Mouse (Mus musculus) forebrain, embryonic 13.5 days (tissue): ENCODE data around the gene Gm4353. TPM values are rescaled to one million over a fixed set of nuclear protein-coding genes. Genes with fewer than 3 reads are reported as not detected.

Source experiments
- ATAC-seq: fragments of 200-750 bp; cut with Nextera tagmentation; 2 replicates; pipeline ENCODE4 v1.8.0; 2017
- H3K27ac ChIP-seq: fragments of 300-500 bp; sonication (generic); 2 replicates; pipeline ENCODE4 v1.5.1; 2015; ENCODE audit warnings: inconsistent platforms, mild to moderate bottlenecking, moderate library complexity
- H3K27me3 ChIP-seq: fragments of 300-500 bp; sonication (generic); 2 replicates; pipeline ENCODE4 v1.6.1; 2015; ENCODE audit warnings: mild to moderate bottlenecking, inconsistent platforms
- H3K36me3 ChIP-seq: fragments of 300-500 bp; sonication (generic); 2 replicates; pipeline ENCODE4 v1.6.1; 2015; ENCODE audit warnings: mild to moderate bottlenecking, inconsistent platforms; ENCODE audit not compliant: poor library complexity, severe bottlenecking
- H3K4me1 ChIP-seq: fragments of 300-500 bp; sonication (generic); 2 replicates; pipeline ENCODE4 v1.6.1; 2015; ENCODE audit warnings: inconsistent platforms
- H3K4me2 ChIP-seq: fragments of 300-500 bp; sonication (generic); 2 replicates; pipeline ENCODE4 v1.6.1; 2015; ENCODE audit warnings: inconsistent platforms, mild to moderate bottlenecking, moderate library complexity
- H3K4me3 ChIP-seq: fragments of 300-500 bp; sonication (generic); 2 replicates; pipeline ENCODE4 v1.5.1; 2015; ENCODE audit warnings: mild to moderate bottlenecking, inconsistent platforms
- H3K9ac ChIP-seq: fragments of 300-500 bp; sonication (generic); 2 replicates; pipeline ENCODE4 v1.6.1; 2015; ENCODE audit warnings: mild to moderate bottlenecking, inconsistent platforms
- H3K9me3 ChIP-seq: fragments of 300-500 bp; sonication (generic); replicated peaks from 2 replicates; pipeline ENCODE4 v1.6.1; 2016; ENCODE audit warnings: inconsistent platforms
- WGBS: fragments of 180-500 bp; shearing (Covaris S2); methylation state at CpG from one replicate; pipeline ENCODE4 v1.1.7; 2015; 5-methylcytosine and 5-hydroxymethylcytosine counted together
- polyA plus RNA-seq: library from polyadenylated mRNA; unstranded; fragments of >200 nt; fragmentation: Nextera tagmentation; extraction: Ambion mirVana; gene quantifications from 2 replicates; pipeline ENCODE4 v1.2.1, GENCODE M21; 2015

The Gm4353 gene
- polyA plus RNA-seq, 1 experiment from 2014 or later, result 0.57 TPM

DNA sequence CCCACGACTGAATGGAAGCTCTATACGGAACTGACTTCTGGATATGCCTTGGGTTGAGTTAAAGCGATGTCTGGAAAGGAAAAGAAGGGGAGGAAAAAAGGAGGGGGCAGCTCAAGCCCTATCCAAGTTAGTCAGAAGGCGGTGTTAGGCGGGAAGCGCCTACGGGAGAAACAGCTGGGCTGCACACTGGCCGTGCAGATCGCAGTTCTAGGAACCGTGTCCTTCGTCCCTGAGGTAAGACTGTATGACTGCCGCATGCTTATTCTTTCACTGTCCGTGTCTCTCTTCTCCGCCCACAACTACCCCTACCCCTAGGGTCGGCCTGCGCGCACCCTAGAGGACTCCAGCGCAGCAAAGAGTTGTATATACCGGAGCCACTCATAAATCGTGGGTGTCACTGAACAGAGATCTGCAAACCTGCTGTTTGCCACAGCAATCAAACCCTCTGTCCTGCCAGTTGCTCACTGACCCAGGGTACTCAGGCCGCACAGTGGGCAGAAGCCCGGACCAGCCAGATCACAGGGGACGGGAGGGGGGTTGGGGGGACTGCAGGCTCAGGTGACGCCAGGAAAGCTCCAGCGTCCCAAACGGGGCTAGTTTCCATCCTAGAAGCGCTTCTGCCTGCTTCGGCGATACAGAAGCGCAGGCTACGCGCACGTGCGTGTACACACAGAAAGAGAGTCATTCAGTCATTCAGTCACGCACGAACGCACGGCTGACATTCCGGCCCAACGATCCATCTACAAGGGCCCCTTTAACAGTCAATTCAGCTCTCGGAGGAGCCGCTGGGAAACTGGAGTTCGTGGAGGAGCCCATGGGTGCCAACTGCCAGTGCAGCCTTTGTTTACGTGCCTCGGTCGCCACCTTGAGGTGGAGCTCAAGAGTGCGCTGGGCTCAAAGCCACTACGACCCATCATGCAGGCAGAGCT, 44.6 kb downstream of the Gm4353 start:
- Histone ChIP-seq H3K4me1 (peaks cover 65% of the 10 kb centered on the region), H3K36me3 (no peaks in the 10 kb centered on the region), H3K4me2 (peak overlapping the region; percentile 99), H3K27me3 (peaks cover 32% of the 10 kb centered on the region), H3K9ac (peak overlapping the region; percentile 70), H3K9me3 (no peaks in the 10 kb centered on the region), H3K4me3 (peak overlapping the region; percentile 75), H3K27ac (peak overlapping the region; percentile 74)
- ATAC-seq, result peak; percentile 84
- under 1% methylated on average over 48 of the region's 48 CpGs for WGBS

DNA sequence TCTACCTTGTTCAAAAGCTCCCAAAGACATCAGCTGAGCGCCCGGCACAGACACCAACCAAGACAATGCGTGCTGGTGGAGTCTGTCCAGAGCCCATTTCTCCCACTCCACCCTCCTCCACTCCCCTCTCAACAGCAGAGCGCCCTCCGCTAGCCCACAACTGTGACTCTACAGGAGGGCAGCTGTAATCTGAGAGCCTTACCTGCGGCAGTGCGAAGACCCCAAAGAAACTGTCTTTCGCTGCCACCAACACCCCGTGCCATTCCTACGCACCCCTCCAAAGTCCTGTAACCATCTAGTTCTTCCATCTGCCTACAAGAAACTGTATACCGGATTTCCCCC, 45.3 kb downstream of the Gm4353 start, which contains the start of gene 1110004F10Rik:
Gene 1110004F10Rik, plus strand, starts transcription at position 202 of the 342 bp plus-strand sequence.
- Histone ChIP-seq H3K4me2 (peak within 1 kb of the TSS; percentile 99), H3K27ac (peak within 1 kb of the TSS; percentile 74), H3K9ac (peak within 1 kb of the TSS; percentile 70), H3K36me3 (no peaks in the 10 kb centered on the region), H3K4me3 (peak within 1 kb of the TSS; percentile 75), H3K4me1 (peaks cover 68% of the 10 kb centered on the region), H3K27me3 (peaks cover 32% of the 10 kb centered on the region), H3K9me3 (no peaks in the 10 kb centered on the region)
- WGBS, result 0% methylated on average over 11 of the region's 11 CpGs
- ATAC-seq, result peak; percentile 14; the same call in 1 of the 2 replicates

DNA sequence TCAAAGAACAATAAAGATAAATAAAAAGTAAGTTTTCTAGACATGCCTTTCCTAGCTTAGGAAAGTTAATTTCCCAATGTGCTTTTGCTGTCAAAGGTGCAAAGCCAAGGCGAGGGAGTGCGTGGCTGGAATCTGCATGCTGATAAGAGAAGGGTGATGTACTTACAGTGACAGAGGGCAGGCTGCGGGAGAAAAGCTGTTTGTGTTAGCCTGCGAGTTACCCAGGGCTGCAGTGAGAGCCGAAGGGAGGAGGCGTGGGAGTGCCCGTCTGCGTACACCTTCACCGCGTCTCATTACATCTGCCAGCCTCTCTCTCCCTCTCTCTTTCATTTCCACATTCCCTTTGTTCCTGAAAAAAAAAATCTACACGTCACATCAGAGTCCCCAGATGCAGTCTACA, 45.9 kb downstream of the Gm4353 start, which contains the start of gene Sox6:
Gene Sox6, minus strand, starts transcription at position 286 of the 400 bp plus-strand sequence.
- Histone ChIP-seq H3K4me1 (peaks cover 73% of the 10 kb centered on the region), H3K4me2 (peak within 1 kb of the TSS; percentile 99), H3K27me3 (peaks cover 32% of the 10 kb centered on the region), H3K36me3 (no peaks in the 10 kb centered on the region), H3K9ac (peak within 1 kb of the TSS; percentile 70), H3K27ac (peak within 1 kb of the TSS; percentile 74), H3K9me3 (no peaks in the 10 kb centered on the region), H3K4me3 (peak within 1 kb of the TSS; percentile 75)
- under 1% methylated on average over 11 of the region's 11 CpGs for WGBS
- no peak for ATAC-seq

DNA sequence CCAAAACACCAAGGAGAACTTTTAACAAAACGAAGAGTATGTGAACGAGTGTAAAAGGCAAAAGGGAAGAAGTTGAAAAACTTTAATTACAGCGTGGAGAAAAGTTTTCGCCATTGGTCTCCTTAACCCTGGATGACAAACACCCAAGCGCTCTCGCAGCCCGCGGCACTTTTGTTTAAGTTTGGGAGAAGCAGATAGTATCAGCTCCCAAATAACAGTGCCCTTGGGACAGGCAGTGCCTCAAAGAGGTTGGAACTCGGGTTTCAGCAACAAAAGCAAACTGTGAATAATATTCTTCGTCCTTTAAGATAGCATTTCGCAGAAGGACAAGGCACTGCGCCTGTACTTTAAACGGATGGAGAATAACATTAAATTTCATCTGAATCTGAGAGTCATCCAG, 46.4 kb downstream of the Gm4353 start:
- no peak for ATAC-seq
- WGBS, result 3% methylated on average over 13 of the region's 13 CpGs
- Histone ChIP-seq H3K4me1 (peaks cover 78% of the 10 kb centered on the region), H3K27me3 (peaks cover 32% of the 10 kb centered on the region), H3K4me2 (peak overlapping the region; percentile 99), H3K9me3 (no peaks in the 10 kb centered on the region), H3K36me3 (no peaks in the 10 kb centered on the region), H3K27ac (no peak overlapping the region), H3K4me3 (peak overlapping the region; percentile 75), H3K9ac (peak overlapping the region; percentile 70)

DNA sequence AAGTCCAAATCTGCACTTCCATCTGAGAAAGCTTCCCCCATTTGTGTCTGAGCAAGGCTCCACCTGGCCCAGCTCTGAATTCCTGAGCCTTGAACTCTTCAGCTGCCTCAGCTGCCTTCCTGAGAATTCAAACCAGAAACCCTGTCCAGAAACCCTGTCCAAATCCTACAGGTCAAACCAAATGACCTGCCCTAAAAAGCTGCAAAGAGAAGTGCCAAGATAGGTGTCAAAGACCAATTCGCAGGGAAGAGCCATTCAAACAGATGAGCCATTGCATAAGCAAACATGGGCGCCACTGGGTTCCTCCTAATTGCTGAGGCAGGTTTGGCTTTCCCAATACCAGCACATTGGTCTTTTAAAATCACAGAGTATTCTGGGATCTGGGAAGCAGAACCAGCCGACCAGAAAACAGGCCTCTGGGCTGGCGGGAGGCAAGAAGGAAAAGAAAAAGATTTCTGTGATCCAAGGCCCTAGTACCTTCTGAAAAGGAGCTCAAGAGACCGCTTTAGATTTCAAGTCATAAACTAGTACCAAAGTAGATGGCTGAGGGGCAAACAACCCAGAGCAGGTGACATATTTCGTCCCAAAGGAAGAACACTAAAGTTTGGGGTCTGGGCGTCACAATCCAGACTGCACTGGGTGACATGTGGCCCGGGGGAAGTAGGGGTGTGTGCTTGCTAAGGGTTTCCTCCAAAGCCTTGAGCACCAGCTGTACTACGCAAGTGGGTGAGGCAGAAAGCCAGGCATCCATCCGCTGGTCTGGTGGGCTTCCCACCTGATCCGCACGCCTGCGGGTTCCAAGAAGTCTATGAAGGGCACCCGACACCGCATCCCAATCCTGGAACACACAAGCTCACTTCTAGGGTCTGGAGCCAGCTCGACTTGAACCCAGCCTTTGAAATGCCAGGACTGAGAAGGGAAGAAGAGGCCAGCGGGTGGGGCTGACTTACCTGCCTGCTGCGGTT, 47.6 kb downstream of the Gm4353 start:
- 30% methylated on average over 18 of the region's 18 CpGs for WGBS
- Histone ChIP-seq H3K4me3 (peak overlapping the region; percentile 75), H3K9me3 (no peaks in the 10 kb centered on the region), H3K4me1 (peaks cover 78% of the 10 kb centered on the region), H3K27ac (no peak overlapping the region), H3K4me2 (peak overlapping the region; percentile 99), H3K27me3 (peaks cover 32% of the 10 kb centered on the region), H3K9ac (peak overlapping the region; percentile 57), H3K36me3 (no peaks in the 10 kb centered on the region)
- ATAC-seq, result no peak

DNA sequence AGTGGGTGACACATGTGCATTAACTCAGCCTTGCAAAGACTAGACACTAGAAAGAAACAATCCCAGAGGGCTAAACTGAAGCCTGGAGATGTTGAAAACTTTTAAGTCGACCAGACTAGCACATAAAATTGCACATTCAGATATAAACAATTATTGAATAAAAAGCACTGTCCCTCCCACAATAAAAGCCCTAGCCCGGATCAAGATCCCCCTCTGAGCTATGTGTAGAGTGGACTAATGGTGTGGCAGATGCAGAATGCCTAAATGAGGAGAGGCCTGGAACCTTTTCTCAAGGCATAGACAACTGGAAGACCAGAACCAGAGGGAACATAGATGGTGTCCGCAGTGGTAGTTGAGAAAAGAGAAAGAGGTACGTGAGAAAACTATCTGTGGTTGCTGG, 48.9 kb downstream of the Gm4353 start:
- Histone ChIP-seq H3K4me1 (peaks cover 75% of the 10 kb centered on the region), H3K27ac (no peak overlapping the region), H3K9ac (peak overlapping the region; percentile 74; the same call in 1 of the 2 replicates), H3K36me3 (no peaks in the 10 kb centered on the region), H3K4me2 (peak overlapping the region; percentile 99), H3K4me3 (peak overlapping the region; percentile 75), H3K27me3 (peaks cover 29% of the 10 kb centered on the region), H3K9me3 (no peaks in the 10 kb centered on the region)
- ATAC-seq, result no peak
- WGBS, result 32% methylated on average over 4 of the region's 4 CpGs

DNA sequence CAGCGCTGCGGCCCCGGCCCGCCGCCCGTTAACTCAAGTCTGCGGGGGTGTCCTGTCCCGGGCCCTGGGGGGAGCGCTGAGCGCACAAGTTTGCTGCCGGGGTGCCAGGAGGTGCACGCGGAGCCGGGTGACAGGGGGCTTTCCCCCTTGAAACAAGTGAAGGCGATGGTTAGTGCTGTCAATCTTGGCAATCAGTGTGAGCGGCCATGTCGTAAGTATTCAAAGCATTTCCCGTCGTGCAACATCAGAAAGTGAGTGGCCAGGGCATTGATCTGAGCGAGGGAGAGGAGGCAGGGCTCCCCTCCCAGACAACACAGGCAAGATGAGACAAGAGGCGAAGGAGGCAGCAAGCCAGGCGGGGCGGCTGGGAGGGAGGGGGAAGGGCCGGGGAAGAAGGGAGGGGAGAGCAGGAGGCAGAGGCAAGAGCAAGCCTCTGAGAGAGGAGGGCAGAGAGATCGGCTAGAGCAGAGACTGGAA, 50.1 kb downstream of the Gm4353 start:
- H3K4me3 ChIP-seq, result peak overlapping the region; percentile 75
- peaks cover 78% of the 10 kb centered on the region for H3K4me1 ChIP-seq
- peak overlapping the region; percentile 99 for H3K4me2 ChIP-seq
- H3K27ac ChIP-seq, result peak overlapping the region; percentile 93
- H3K9ac ChIP-seq, result peak overlapping the region; percentile 74
- under 1% methylated on average over 25 of the region's 25 CpGs for WGBS
- peaks cover 29% of the 10 kb centered on the region for H3K27me3 ChIP-seq
- H3K36me3 ChIP-seq, result no peaks in the 10 kb centered on the region
- peak; percentile 65 for ATAC-seq
- H3K9me3 ChIP-seq, result no peaks in the 10 kb centered on the region

DNA sequence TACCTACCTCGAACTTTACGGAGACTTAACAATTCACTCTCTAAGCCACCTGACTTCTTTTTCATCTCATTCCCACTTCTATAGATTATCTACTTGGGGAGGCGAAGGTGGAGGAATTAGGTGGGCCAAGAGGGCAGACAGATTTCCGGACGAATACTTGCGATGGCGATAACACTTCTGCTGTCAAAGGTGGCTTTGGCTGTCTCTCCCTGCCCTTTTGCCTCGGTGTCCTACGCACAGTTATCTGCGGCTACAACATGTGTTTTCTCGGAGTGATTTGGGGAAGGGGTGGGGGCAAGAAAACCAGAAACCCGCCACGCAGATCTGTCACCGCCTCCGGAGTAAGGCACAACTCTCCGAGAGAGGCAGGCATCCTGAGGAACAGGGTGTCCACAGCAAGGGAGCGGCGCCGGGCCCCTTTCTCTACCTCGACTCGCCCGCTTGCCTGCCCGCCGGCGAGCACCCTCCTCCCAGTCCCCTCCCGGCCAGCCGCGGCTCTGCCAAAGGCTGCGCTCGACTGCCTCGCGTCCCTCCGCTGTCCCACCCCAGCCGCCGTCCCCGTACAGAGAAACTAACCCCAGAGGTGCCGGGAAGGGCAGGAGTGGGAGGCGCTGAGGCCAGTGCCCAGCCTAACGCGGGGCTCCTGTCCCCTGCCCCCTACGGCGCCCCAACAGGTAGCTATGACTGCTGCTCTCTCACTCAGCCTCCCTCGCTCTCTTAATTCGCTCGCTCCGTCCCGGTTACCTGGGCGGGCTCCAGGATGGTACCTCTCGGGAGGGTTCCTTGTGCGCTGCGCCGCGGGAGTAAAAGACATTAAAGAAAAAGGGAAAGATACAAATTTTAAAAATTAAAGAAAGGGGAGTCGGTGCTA, 50.8 kb downstream of the Gm4353 start:
- Histone ChIP-seq H3K4me2 (peak overlapping the region; percentile 99), H3K4me1 (peaks cover 75% of the 10 kb centered on the region), H3K27ac (peak overlapping the region; percentile 93), H3K4me3 (peak overlapping the region; percentile 75), H3K27me3 (peaks cover 27% of the 10 kb centered on the region), H3K9ac (peak overlapping the region; percentile 74), H3K36me3 (no peaks in the 10 kb centered on the region), H3K9me3 (no peaks in the 10 kb centered on the region)
- WGBS, result 0% methylated on average over 54 of the region's 54 CpGs
- ATAC-seq, result peak; percentile 57

Other genes starting within 250 kb of the Gm4353 start
- 143 and 149 TPM in 2 replicates for gene Sox6, start 45.8 kb downstream of the Gm4353 start, polyA plus RNA-seq
- gene 1110004F10Rik, start 45.2 kb downstream of the Gm4353 start, polyA plus RNA-seq, result 372 and 377 TPM in 2 replicates
- gene Plekha7, start 223.7 kb upstream of the Gm4353 start, polyA plus RNA-seq, result 13.1 and 15.6 TPM in 2 replicates
- 673 and 704 TPM in 2 replicates for gene Rps13, start 249.6 kb upstream of the Gm4353 start, polyA plus RNA-seq